ENCODE assay signal across 19 mouse cellular contexts in genomic region chr3:94693874-94694273, GRCm38 (mm10). TPM values are rescaled to one million over a fixed set of nuclear protein-coding genes. Genes with fewer than 3 reads are reported as not detected.
"Had no signal": no experiment of that assay in that cellular context is flagged by ENCODE, and none has a peak within 500 bp of the region (broad histone marks: within the 10 kb centered on the region; RNA-seq: fewer than 3 reads in every experiment).

No protein-coding gene starts in this region.

RNA-seq across cellular contexts. Expression of gene Selenbp2, which starts 0.5 kb away (rescaled TPM):
- total RNA-seq: left cerebral cortex, postnatal 14 days; megakaryocyte, adult 5-6 weeks; monocyte, adult 5-6 weeks; neutrophil, adult 5-6 weeks had no signal
- polyA plus RNA-seq: midbrain, embryonic 10.5 days; midbrain, embryonic 13.5 days; midbrain, embryonic 16.5 days had no signal

RNA-seq across cellular contexts. Expression of gene Gm10972, which starts 51.0 kb away (rescaled TPM):
- total RNA-seq: layer of hippocampus, adult 18-20 months; layer of hippocampus, postnatal 14 days; left cerebral cortex, adult 8-10 months; left cerebral cortex, postnatal 14 days; left cerebral cortex, postnatal 4 days; megakaryocyte, adult 5-6 weeks; monocyte, adult 5-6 weeks; neutrophil, adult 5-6 weeks had no signal
- polyA plus RNA-seq: intestine, embryonic 16.5 days; limb, embryonic 12.5 days; limb, embryonic 15.5 days; liver, embryonic 12.5 days; midbrain, embryonic 10.5 days; midbrain, embryonic 13.5 days; midbrain, embryonic 16.5 days; myocyte; neural tube, embryonic 13.5 days; stomach, embryonic 15.5 days; thymus, adult 2 months had no signal
